Mouse (Mus musculus): Measurements from ENCODE around the gene Nadk2. TPM values are rescaled to one million over a fixed set of nuclear protein-coding genes. Genes with fewer than 3 reads are reported as not detected.

The Nadk2 gene
- total RNA-seq, 1 experiment, result 48.3 TPM

DNA sequence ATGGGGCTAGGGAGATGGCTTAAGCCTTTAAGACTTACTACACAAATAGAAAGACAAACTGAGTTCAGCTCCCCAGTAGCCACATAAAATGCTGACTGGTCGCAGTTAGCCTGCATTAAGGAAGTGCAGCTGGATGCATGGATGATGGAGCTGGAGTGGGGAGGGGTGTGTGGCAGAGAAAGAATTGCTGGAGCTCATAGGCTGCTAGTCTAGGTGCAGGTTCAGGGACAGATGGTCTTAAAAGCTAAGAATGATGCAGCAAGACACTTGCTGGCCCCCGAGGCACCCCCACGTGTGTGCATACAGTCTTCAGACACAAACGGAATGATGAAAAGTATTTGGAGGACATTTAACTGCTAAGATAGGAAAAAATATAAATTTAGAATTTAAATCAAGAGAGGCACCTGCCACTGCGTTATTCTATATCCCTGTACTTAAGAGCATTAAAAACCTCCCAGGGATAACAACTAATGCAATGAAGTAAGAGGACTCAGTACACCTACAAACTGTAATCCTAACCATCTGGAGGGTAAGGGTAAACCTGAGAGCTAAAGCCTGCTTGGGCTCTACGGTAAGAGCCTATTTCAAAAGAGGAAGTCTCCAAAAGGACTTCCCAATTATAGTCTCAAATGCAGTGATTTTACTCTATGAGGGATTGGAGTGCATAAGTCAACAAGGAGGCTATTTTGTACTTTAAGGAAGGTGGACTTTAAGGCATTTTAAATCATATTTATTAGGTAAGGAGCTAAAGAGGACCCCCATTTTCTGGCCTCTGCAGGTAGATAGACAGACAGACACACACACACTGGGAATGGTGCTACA lies 39.7 kb downstream of the Nadk2 start:
- H3K27ac ChIP-seq (ENCODE audit: insufficient read depth, low read depth, low read length, poor library complexity, severe bottlenecking), result no peak overlapping the region

DNA sequence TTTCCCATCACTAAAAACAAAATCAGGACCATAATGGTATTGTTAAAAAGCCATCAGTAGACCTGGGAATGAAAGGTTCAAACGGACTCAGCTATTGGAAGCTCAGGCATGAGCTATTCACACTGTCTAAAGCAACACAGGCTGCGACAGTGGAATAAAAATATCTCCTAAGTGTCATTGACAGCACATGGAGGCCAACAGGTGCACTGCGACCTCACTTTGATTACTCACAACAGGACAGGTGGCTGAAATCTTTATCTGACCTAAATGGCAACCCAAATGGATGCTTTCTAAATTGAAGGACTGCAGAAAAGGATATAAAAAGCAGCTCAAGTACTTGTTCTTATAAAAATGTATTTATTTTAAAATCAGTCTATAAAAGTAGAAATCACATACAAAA lies 40.6 kb downstream of the Nadk2 start:
- no peaks in the 10 kb centered on the region for H3K9me3 ChIP-seq (ENCODE audit: control insufficient read depth, insufficient read depth, low read depth, low read length)
- H3K4me1 ChIP-seq (ENCODE audit: control insufficient read depth in 2 of 2, insufficient read depth in 2 of 2, low read length in 2 of 2, poor library complexity in 1 of 2), result no peaks in the 10 kb centered on the region
- no peak overlapping the region for H3K4me3 ChIP-seq (ENCODE audit: insufficient read depth in 1 of 2, low read depth in 1 of 2, low read length in 2 of 2, poor library complexity in 1 of 2, severe bottlenecking in 1 of 2)
- peaks cover 18% of the 10 kb centered on the region for H3K36me3 ChIP-seq (ENCODE audit: control insufficient read depth, insufficient read depth, low read length, poor library complexity, severe bottlenecking)
- H3K9ac ChIP-seq (ENCODE audit: insufficient read depth, low read depth, low read length, poor library complexity, severe bottlenecking), result no peak overlapping the region
- TF ChIP-seq ZNF384 (IDR thresholded peaks at IDR 0.05; ENCODE audit: low read depth, low read length), result no peak
- TF ChIP-seq HCFC1 (IDR thresholded peaks at IDR 0.05; ENCODE audit: borderline replicate concordance, insufficient read depth, low read length), result no peak
- no peak for TF ChIP-seq ZC3H11A (IDR thresholded peaks at IDR 0.05; ENCODE audit: borderline replicate concordance, low read depth, low read length)
- TF ChIP-seq CHD2 (IDR thresholded peaks at IDR 0.05; ENCODE audit: low read depth, low read length), result no peak
- no peak overlapping the region for H3K27ac ChIP-seq (ENCODE audit: insufficient read depth, low read depth, low read length, poor library complexity, severe bottlenecking)
- no peak for DNase-seq (ENCODE audit: low read depth, low spot score)
- in situ Hi-C loops (cut with MboI; ENCODE audit: low sequenced_read_pairs in 2 of 2, unreplicated experiment in 2 of 2), result no loop called here

More for the DNA sequence above, 39.7 kb downstream of the Nadk2 start:
- H3K4me3 ChIP-seq (ENCODE audit: insufficient read depth in 1 of 2, low read depth in 1 of 2, low read length in 2 of 2, poor library complexity in 1 of 2, severe bottlenecking in 1 of 2), result no peak overlapping the region
- in situ Hi-C loops (cut with MboI; ENCODE audit: low sequenced_read_pairs in 2 of 2, unreplicated experiment in 2 of 2), result no loop called here
- no peaks in the 10 kb centered on the region for H3K4me1 ChIP-seq (ENCODE audit: control insufficient read depth in 2 of 2, insufficient read depth in 2 of 2, low read length in 2 of 2, poor library complexity in 1 of 2)
- TF ChIP-seq ZC3H11A (IDR thresholded peaks at IDR 0.05; ENCODE audit: borderline replicate concordance, low read depth, low read length), result no peak
- no peak for TF ChIP-seq CHD2 (IDR thresholded peaks at IDR 0.05; ENCODE audit: low read depth, low read length)
- no peak for TF ChIP-seq MAFK (IDR thresholded peaks at IDR 0.05; ENCODE audit: insufficient read depth, low read depth, low read length)
- no peak for TF ChIP-seq ZNF384 (IDR thresholded peaks at IDR 0.05; ENCODE audit: low read depth, low read length)
- TF ChIP-seq HCFC1 (IDR thresholded peaks at IDR 0.05; ENCODE audit: borderline replicate concordance, insufficient read depth, low read length), result no peak
- no peak overlapping the region for H3K9ac ChIP-seq (ENCODE audit: insufficient read depth, low read depth, low read length, poor library complexity, severe bottlenecking)
- no peak for DNase-seq (ENCODE audit: low read depth, low spot score)
- H3K9me3 ChIP-seq (ENCODE audit: control insufficient read depth, insufficient read depth, low read depth, low read length), result no peaks in the 10 kb centered on the region
- H3K36me3 ChIP-seq (ENCODE audit: control insufficient read depth, insufficient read depth, low read length, poor library complexity, severe bottlenecking), result peaks cover 18% of the 10 kb centered on the region

DNA sequence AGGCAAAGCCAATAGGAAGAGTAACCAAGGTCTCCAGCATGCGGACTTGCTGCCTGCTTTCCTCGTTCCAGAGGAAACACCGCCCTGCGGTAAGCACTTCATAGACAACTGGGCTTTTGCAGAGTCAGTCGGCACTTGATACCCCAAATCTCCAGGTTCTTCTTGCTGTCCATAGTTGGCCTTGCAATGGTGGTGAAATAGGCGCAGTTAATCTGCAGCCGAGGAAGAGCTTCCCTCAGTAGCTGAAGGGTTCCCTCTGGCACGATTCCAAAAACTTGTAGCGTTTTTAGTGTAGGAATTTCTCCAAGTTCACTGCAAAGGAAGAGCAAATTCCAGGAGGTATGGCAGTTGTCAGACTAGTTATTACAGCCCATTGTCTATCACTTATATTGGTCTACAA lies 42.5 kb downstream of the Nadk2 start:
- H3K27ac ChIP-seq (ENCODE audit: insufficient read depth, low read depth, low read length, poor library complexity, severe bottlenecking), result no peak overlapping the region
- H3K36me3 ChIP-seq (ENCODE audit: control insufficient read depth, insufficient read depth, low read length, poor library complexity, severe bottlenecking), result peaks cover 15% of the 10 kb centered on the region
- no peak overlapping the region for H3K4me3 ChIP-seq (ENCODE audit: insufficient read depth in 1 of 2, low read depth in 1 of 2, low read length in 2 of 2, poor library complexity in 1 of 2, severe bottlenecking in 1 of 2)
- no peaks in the 10 kb centered on the region for H3K9me3 ChIP-seq (ENCODE audit: control insufficient read depth, insufficient read depth, low read depth, low read length)
- DNase-seq (ENCODE audit: low read depth, low spot score), result no peak
- in situ Hi-C loops (cut with MboI; ENCODE audit: low sequenced_read_pairs in 2 of 2, unreplicated experiment in 2 of 2), result no loop called here
- no peak overlapping the region for H3K9ac ChIP-seq (ENCODE audit: insufficient read depth, low read depth, low read length, poor library complexity, severe bottlenecking)
- no peaks in the 10 kb centered on the region for H3K4me1 ChIP-seq (ENCODE audit: control insufficient read depth in 2 of 2, insufficient read depth in 2 of 2, low read length in 2 of 2, poor library complexity in 1 of 2)
- TF ChIP-seq MAFK (IDR thresholded peaks at IDR 0.05; ENCODE audit: insufficient read depth, low read depth, low read length), result no peak
- no peak for TF ChIP-seq HCFC1 (IDR thresholded peaks at IDR 0.05; ENCODE audit: borderline replicate concordance, insufficient read depth, low read length)
- no peak for TF ChIP-seq ZC3H11A (IDR thresholded peaks at IDR 0.05; ENCODE audit: borderline replicate concordance, low read depth, low read length)
- TF ChIP-seq ZNF384 (IDR thresholded peaks at IDR 0.05; ENCODE audit: low read depth, low read length), result no peak
- TF ChIP-seq CHD2 (IDR thresholded peaks at IDR 0.05; ENCODE audit: low read depth, low read length), result no peak

DNA sequence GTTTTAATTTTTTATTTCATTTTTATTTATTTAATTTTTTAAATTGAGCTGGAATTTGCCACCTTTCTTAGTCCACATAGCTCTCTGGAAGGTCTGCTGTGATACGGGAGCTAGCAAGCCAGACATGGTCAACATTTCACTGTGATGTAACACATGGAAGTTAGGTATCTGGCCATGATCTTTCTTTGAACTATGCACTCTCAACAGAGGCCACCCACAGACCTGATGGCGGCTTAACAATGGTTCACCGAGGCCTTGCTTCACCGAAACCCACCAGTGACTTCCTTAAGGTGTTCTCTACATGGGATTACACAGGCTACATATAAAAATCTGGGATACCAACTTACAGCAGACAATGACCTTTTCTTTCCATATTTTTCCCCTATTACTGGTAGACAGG lies 43.1 kb downstream of the Nadk2 start:
- Histone ChIP-seq H3K4me3 (ENCODE audit: insufficient read depth in 1 of 2, low read depth in 1 of 2, low read length in 2 of 2, poor library complexity in 1 of 2, severe bottlenecking in 1 of 2) (no peak overlapping the region), H3K9me3 (ENCODE audit: control insufficient read depth, insufficient read depth, low read depth, low read length) (no peaks in the 10 kb centered on the region), H3K27ac (ENCODE audit: insufficient read depth, low read depth, low read length, poor library complexity, severe bottlenecking) (no peak overlapping the region), H3K36me3 (ENCODE audit: control insufficient read depth, insufficient read depth, low read length, poor library complexity, severe bottlenecking) (peaks cover 20% of the 10 kb centered on the region), H3K4me1 (ENCODE audit: control insufficient read depth in 2 of 2, insufficient read depth in 2 of 2, low read length in 2 of 2, poor library complexity in 1 of 2) (no peaks in the 10 kb centered on the region), H3K9ac (ENCODE audit: insufficient read depth, low read depth, low read length, poor library complexity, severe bottlenecking) (no peak overlapping the region)
- no peak for DNase-seq (ENCODE audit: low read depth, low spot score)
- TF ChIP-seq ZC3H11A (IDR thresholded peaks at IDR 0.05; ENCODE audit: borderline replicate concordance, low read depth, low read length) (no peak), ZNF384 (IDR thresholded peaks at IDR 0.05; ENCODE audit: low read depth, low read length) (no peak), MAFK (IDR thresholded peaks at IDR 0.05; ENCODE audit: insufficient read depth, low read depth, low read length) (no peak), CHD2 (IDR thresholded peaks at IDR 0.05; ENCODE audit: low read depth, low read length) (no peak), HCFC1 (IDR thresholded peaks at IDR 0.05; ENCODE audit: borderline replicate concordance, insufficient read depth, low read length) (no peak)
- in situ Hi-C loops (cut with MboI; ENCODE audit: low sequenced_read_pairs in 2 of 2, unreplicated experiment in 2 of 2), result no loop called here

Measured in ES-E14 (cell line).